Mouse (Mus musculus): Measurements from ENCODE around the gene Gpr34. TPM values are rescaled to one million over a fixed set of nuclear protein-coding genes. Genes with fewer than 3 reads are reported as not detected.

Gene Gpr34
- total RNA-seq, 2 experiments from 2014 or later, result 2.9 to 4.4 TPM

DNA sequence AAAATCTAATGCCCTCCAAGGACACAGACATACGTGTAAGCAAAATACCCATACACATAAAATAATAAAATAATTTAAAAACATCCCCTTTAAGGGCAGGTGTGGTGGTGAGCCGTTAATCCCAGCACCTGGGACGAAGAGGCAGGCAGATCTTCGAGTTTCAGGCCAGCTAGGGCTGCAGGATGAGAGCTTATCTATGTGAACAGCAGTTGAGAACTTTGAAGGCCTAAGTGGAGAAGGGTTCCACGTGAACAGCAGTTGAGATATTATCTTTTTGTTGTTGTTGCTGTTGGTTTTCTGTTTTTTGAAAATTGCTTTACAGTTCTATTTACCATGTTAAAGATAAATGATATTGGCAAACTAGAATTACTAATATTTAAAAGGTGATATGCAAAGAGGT is 37.0 kb downstream of the Gpr34 start:
- no peak for DNase-seq (ENCODE audit: low spot score in 2 of 2)

DNA sequence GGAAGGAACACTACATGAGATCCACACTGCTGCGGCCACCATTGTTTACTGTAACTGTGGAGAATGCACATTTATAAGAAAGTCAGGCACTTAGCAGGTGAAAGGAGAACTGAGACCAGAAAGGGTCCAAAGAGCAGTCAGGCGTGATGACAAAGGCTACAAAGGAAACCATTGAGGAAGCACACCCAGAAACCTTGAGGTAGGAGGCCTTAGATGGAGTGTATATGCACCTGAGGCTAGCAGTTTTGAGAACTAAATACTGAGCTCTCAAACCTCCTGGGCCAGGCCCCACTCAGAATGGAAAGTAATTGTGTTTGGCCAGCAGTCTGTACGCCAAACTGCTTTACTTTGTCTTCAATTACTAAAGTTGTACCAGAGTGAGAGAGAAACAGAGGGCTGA is 38.5 kb downstream of the Gpr34 start:
- no peak for DNase-seq (ENCODE audit: low spot score in 2 of 2)

DNA sequence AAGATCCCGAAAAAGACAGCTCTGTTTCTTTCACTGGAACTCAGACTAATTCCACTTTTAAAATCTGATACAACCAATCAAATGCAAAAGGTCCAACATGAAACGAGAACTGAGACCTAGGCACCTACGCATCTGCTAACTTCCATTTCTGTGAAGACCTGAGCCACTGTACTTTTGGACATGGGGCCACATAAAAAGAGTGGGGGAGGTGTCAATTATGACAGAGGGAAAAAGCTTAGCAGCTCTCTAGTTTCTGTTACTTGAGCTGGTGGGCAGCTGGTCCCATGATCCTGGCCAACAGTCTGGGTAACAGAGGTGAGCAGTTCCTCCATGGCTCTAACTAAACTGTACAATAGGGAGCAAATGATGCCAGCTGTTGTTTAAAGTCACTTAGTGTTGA is 41.1 kb downstream of the Gpr34 start:
- no peak for DNase-seq (ENCODE audit: low spot score in 2 of 2)

DNA sequence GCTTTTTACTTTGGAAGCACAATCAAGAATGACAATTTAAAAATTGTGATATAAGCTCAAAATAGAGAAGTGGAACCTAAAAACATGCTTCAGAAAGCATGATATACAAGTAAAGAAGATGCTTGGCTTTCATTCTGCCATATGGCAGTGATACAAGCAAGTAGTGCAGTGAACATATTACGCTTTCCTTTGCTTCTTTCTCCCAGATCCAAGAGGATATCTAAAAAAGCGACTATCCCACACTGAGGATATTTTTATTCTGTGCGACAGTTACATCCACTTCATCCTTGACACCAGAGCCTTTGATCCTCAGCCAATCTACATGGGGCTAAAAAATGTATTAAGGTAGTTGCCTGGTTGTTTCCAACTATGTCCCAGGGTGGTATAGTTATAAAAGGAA is 49.9 kb downstream of the Gpr34 start:
- DNase-seq (ENCODE audit: low spot score in 2 of 2), result no peak

DNA sequence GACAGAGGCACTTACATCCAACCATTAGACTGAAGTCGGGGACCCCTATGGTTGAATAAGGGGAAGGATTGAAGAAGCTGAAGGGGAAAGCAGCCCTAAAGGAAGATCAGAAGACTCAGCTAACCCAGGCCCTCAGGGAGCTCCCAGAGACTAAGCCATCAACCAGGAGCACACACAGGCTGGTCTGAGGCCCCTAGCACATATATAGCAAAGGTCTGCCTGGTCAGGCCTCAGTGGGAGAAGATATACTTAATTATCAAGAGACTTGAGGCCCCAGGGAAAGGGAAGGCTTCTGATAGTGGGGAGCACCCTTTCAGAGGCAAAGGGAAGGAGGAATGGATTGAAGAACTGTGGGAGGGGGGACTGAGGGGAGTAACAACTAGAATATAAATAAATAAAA is 54.7 kb downstream of the Gpr34 start:
- DNase-seq (ENCODE audit: low spot score in 2 of 2), result no peak

DNA sequence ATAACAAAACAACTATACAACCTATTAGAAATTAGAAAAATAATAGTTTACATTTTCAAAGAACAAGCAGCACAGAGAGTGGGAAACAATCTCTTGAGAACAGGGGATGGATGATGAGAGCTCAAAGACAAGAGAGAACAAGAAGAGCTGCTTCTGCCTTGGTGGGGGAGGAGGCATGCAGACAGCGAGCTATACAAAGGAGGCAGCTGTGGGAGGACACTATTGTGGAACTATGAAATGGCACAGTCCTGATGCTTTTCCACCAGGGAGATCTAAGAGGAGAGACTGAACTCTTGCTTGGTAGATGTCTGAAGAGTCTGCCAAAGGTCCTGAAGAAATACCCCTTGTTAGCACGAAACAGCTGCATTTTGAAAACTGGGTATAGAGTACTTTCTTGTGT is 56.5 kb downstream of the Gpr34 start:
- no peak for DNase-seq (ENCODE audit: low spot score in 2 of 2)

Small RNA genes lying within 50 kb of the gene (microRNA-seq; reads per million reads assigned to microRNA genes)
- not detected for gene Gm25246

Other genes with a start within 250 kb of the Gpr34 start
- under 1 TPM; 0.08 to 0.17 TPM for gene Nyx, start 166.0 kb upstream of the Gpr34 start, total RNA-seq (2021)
- not detected for gene Gpr82, start 29.3 kb downstream of the Gpr34 start, total RNA-seq (2021)
- gene Cask, start 219.3 kb downstream of the Gpr34 start, total RNA-seq (2021), result 10 to 100 TPM; 35.7 to 46.0 TPM

Measured in gastrocnemius, postnatal 4 days (tissue).